Mouse (Mus musculus) urinary bladder, postnatal 4 days (tissue): ENCODE data around the gene Epha2.

Experiments
- DNase-seq, 2 experiments: peaks; one replicate each; pipeline ENCODE4 v3.0.0; 2021 to 2022; ENCODE audit warnings: low spot score in 2 of 2

Epha2 gene

DNA sequence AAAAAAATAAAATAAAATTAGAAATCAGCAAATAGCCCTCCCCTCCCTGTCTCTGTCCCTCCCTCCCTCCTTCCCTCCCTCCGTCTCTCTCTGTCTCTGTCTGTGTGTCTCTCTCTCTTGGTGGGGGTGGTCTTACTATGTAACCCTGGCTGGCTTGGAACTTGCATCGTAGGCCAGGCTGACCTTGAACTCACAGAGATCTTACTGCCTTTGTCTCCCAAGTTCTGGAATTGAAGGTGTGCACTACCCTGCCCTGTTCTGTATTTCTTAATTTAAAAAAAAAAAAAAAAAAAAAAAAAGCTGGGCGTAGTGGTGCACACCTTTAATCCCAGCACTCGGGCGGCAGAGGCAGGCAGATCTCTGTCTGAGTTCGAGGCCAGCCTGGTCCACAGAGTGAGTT, 21.3 kb upstream of the Epha2 start:
- DNase-seq: no peak

DNA sequence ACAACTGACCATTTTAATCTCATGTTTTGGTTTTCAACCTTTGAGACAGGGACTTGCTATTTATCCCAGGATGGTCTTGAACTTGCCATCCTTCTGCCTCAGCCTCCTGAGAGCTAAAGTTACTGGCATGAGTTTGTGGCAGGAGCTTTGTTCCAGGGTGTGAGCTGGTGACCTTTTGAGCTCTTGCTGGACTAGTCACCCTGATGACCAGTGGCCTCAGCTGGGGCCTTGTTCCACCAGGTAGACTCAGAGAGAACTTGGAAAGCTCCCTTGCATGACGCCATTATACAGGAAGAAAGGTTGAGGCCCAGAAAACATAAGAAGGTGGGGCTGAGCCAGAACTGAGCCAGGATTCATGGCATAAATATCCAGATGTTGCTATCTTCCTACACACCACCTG, 20.6 kb upstream of the Epha2 start:
- no peak for DNase-seq

DNA sequence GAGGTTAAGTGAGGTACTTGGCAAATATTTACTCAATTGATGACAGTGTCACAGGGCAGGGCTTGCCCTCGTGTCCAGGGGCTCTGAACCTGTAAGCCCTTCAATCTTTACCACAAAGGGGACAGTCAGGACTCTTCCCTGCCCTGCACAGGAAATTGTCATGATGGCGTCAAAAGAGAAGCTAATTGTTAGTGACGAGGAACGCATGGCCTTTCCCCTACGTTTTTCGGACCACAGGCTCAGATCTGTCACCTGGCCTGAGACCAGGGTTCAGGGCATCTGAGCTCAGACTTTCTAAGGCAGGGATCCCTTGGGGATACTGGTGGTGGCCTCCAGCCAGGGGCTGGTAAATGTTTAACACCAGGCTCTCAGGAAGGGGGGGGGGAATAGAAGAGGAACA, 19.9 kb upstream of the Epha2 start:
- DNase-seq: no peak

DNA sequence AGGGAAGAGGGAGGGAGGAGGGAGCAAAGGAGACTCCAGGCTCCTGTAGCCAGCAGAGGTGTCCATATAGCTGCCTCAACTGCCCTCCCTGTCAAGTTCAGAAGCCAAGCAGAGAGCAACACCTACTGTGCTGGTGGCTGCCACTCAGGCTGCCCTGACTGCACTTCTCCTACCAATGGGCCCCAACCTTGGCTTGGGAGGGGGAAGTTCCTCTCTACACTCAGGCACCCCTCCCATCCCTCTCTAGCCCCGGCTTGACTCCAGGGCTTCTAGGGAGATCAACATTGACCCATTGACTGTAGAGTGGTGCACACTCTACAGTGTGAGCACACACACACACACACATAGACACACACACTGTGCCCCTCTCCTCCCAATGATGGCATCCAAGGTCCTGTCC, 19.5 kb upstream of the Epha2 start:
- no peak for DNase-seq

DNA sequence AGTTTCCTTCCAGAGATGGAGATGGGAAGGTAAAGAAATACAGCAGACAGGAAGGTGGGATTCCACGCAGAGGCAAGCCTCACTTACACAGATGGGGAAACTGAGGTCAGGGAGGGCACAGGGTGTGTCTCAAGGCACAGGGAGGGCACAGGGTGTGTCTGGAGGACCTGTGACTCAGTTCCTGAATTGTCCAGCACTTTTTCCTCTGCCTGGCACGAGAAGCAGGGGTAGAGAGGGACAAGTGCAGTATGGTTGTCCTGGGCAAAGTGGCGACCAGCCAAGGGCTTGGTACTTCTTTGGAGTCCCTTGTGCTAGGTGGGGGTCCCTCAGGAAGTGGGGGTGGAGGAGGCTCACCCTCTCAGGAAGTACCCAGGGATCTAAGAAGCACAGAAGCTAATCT, 19.0 kb upstream of the Epha2 start:
- no peak for DNase-seq

DNA sequence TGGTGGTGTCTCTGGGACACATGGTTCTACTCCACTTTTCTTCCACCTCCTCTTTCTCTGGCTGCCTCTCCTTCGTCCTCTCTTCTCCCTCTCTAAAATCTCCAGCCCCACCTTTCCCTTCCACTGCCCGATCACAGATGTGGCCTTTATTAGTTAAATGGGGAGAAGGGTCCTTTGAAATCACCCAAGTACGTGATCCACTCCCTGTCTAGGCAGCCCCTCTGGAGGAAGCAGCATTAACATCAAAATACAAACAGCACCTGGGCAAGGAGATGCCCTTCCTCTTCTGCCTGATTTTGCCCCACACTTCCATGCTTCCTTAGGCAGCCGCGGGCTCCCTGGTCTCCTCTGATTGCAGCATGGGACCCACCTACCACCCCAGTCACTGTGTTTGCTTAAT, 18.4 kb upstream of the Epha2 start:
- no peak for DNase-seq

DNA sequence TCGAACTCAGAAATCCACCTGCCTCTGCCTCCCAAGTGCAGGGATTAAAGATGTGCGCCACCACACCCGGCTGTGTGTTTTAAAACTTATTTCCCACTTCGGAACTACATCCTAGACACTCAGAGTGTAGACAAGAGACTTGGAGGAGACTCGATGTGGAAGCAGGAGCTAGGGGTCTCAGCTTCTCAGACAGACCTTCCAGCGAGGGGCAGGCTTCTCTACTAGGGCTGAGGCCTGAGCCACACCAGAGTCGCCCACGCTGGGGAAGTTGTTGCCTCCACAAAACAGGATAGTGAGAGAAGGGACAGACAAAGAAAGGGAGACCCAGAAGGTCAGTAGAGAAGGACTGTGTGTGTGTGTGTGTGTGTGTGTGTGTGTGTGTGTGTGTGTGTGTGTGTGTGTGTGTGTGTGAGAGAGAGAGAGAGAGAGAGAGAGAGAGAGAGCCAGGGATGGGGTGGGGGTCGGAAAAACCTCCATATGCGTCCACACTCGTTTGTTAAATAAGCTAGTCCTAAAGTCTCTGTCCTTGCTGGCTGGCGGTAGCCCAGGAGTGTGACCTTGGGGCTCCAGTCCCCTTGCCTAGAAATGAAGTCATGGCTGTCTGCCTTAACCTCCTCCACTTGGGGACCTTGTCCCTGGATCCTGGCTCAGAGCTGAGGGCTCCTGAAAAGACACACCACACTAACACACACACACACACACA, 17.7 kb upstream of the Epha2 start:
- no peak for DNase-seq

DNA sequence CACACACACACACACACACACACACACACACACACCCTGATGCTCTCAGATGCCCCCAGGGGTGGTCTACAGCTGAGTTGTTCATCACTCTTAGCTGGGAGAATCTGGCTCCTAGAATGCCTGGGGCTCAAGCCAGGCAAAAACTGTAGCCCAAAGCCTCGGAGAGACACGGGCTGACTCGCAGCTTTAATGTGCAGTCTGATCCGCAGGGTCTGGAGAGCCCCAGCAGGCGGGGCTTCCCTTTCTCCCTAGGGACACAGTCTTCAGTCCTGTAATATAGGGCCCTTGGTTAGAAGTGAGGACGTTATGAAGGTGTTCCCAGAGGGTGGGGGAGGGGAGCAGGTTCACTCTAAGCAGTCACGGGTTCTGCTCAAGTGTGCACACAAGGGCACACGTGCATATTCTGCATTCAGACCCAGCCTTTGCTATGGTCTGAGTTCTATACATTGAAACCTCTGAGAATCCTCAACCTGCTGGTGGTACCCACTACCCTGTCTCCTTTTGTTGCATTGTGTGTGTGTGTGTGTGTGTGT, 17.1 kb upstream of the Epha2 start:
- DNase-seq: no peak

DNA sequence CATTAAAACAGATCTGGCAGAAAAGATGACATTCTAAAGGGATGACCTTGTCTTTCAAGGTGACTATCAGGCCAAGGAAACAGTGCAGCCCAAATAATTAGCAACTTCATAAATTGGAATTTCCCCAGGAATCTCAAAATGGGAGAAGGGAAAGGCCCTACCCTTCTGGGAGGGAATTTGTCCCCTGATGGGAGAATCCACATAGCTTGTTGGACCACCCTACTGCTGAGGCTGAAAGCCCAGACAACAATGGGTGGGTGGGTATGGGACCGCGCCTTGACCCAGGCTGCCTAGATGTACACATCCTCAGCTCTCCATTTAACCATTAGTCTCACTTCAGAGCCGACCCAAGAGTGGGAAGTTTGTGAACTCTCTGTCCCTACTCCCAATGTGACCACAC, 16.6 kb upstream of the Epha2 start:
- DNase-seq: no peak

DNA sequence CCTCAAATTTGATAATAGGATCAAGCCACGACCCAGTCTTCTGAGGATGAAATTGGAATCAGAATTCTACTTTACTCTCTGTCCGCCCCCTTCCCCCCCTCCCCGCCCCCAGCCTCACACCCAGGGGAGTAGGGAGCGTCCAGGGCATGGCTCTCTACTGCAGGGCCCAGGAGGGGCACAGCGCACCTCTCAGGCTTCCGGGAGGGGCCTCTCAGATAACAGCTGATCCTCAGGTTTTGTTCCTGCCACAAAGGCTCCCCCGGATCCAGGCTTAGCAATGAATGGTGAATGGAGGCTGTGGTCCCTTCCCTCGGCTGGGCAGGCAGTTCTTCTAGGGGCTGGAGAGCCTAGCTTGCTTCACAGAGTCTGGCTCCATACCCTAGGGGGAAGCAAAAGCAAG, 15.9 kb upstream of the Epha2 start:
- no peak for DNase-seq

DNA sequence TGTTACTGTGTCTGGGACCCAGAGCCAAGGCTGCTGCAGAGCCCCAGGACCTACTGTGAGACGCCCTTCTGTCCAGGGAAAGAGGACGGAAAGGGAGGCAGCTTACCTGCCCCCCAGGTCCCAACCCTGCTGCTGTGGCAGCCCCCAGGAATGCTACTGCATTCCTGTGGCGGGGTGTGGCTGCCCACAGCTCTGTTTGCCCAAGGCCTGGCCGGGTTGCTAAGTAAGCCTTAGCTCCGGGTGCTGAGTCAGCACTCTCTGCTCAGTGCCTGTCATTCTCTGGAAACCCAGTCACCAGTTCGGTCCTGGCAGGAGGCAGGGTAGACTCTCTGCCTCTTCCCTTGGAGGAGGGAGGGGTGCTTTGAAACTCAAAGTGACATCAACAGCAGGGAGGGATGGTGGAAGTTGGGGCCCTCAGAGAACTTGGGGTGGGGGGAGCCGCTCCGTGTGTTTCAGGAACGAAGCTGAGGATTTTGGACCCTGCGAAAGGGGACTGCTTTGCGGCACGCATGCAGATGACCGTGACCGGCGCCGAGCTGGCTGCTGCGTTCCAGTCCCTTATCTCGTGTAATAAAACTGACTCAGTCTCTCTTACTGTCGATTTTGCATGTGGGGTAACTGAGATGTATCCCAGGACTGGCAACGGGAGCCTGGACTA, 14.1 kb upstream of the Epha2 start:
- no peak for DNase-seq

DNA sequence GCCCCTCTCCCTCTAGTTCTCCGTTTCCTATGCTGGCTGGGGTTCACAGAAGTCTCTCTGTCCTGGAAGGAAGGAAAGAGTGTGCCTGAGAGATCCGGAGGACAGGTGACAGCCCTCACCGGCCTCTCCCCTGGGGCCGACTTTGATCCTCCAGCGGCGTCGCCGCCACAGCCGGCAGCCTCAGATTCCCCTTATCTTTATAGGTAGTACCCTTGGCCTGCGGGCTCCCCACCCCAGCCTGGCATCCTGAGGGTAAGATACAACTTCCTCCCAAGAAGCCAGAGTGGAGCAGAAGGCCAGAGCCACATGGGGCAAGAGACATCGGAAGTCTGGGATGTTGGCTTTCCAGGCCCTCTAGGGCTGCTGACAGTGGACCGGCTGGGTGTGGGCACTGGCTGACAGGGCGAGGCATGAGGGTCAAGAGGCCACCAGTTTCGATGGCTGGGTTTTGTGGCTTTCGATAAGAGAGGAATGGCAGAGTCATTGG, 13.5 kb upstream of the Epha2 start:
- DNase-seq: no peak

DNA sequence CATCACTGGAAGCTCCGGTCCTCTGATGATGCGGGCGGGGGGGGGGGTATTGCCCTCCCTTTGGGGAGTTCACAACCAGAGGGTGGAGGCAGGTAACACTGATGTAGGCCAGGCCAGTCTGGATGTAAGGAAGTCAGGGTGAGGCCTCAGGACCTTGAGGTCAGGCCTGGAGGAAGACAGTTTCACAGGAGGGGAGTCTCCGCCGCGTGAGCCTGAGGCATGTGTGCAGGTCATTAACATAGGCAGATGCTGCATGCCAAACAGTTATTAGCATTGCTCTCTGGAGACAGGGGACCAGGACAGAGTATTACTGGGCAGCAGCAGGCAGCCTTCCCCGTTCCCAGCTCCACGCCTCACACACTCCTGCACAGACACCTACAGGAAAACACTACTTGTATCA, 12.9 kb upstream of the Epha2 start:
- no peak for DNase-seq

DNA sequence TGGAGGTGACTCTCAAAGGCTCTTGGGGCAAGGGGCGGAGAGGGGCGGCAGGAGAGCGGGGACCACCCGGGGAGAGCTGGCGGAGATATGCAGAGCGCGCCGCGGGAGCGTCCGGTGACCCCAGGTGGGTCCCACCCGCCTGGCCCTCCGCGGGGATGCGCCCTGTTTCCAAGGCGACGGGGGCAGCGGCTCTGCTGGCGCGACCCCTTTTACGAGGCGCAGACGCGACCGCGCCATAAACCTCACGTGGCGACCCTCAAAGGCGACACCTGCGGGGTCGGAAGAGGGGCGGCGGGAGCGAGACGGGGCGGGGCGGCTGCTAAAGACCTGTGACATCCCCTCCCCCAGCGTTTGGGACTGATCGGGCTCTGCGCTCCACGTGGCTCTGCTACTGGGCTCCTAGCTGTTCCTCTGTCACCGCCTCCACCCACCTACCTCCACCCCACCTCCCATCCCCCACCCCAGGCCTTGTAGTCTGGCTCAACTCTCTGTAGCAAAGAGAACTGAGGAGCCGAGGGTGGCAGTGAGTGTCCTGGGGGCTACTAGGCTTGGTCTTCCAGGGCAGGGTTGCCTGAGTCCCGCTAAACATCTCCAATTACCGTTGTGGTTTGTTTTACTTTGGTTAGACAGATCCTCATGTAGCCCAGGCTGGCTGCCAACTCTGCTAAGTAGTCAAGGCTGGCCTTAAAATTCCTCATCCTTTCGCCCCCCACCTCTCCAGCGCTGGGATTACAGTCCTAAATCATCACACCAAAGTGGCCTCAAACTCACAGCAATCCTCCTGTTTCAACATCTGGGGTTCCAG, 9.3 kb upstream of the Epha2 start:
- DNase-seq: no peak

DNA sequence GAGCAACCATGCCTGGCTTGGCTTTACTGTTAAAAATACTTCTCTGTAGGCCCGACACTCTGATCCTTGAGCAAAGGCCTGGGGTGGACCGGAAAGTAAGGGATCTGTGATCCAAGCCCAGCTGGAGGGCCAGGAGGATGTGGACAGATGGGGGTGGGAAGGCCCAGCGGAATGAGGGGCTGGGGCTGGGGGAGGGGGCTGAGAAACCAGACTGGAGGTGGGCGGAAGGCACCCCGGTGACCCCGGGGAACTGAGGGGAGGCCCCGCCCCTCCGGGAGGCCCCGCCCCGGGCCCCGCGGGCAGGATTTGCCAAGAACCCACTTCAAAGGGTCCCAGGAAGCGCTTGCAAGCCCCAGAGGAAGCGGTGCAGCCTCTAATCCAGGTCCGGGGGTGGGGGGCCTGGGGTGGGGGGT, 5.3 kb upstream of the Epha2 start:
- peak in 1 of 2 experiments; percentile 59 for DNase-seq

DNA sequence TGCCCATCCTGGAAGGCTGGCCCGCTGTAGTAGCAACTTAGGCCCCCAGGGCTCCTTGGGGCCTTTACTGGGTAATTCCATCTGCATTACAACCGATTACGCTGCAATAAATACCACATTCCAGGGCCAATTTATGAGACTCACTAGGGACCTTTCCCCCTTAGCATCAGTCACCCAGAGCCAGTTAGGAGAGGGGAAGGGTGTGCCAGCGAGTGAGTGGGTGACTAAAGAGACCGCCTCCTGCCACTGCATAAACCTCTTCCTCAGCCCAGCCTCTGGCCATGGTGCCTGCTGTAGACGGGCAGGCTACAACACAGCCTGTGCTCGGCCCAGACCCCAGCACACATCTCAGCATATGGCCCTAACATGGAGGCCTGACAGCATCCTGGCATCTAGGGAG, 3.1 kb upstream of the Epha2 start:
- DNase-seq: no peak

DNA sequence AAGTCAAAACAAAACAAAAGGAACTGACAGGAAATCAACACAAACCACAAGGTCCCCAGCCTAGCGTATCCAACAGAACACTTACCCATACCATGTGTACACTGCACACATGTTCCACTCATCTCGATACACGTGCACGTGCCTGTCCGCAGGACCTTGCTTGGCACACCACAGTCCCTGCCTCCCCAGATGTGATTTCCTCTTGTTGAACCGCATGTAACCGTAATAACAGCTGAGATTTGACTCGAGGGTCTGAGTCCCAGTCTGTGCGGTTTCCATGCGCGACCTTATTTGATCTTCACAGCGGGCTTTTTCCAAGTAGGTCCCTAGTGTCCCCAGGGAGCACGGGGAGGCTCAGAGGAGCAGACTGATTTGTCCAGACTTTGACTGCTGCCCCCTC, 1.7 kb upstream of the Epha2 start:
- no peak for DNase-seq

DNA sequence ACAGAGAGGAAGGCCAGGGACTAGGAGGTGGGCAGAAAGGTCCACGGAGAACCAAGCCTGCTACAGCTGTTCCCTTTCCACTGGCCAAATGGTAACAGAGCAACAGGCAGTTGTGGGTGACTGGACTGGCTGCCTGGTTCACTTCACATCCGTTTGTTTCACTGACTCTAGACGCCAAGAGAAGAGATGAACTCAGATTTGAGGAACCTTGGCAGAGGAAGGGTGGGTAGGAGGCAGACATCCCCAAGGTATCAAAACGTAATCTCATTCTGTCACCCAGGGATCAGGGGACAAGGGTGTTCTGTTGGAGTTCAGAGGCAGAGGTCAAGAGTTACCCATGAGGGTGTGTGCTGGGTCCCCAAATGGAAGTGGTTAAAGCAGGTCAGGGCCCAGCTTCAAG, 844 bp upstream of the Epha2 start:
- DNase-seq: no peak

DNA sequence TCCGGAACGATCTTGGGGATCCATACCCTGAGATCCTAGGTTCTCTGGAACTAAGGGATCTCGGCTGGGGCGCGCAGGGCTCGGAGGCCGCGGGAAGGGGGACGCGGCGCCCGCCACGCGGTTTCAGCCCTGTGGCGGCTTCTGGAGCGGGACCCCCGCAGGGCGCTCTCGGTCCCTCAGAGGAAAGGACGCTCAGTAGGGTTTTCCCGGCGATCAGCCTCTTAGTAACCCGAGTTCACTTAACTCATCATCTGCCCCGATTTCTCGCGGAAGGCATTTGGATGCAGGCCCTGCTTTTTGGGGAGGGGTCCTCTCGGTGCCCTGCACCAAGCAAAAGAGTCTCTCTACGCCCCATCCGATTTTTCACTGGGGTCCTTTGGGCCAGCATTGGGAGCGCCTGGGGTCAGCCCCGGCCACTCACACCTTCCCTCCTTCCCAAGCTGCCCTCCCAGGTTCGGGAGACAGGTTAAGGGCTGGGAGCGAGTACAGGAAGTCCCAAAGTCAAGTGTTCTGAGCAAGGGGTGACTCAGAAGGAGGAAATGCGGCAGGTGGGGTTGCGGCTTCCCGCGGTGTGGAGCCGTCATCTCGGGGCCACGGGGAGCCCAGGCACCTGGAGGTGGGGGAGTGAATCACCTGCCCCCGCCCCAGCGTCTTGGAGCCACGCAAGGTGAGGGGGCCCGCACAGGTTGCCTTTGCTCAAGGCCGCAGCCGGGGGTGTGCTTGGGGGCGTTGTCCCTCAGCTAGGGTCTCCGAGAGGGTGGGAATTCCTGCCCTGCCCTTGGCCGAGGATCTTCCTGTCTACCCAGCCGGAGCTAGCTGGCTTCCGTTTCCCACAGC, 769 bp downstream of the Epha2 start:
- no peak for DNase-seq

DNA sequence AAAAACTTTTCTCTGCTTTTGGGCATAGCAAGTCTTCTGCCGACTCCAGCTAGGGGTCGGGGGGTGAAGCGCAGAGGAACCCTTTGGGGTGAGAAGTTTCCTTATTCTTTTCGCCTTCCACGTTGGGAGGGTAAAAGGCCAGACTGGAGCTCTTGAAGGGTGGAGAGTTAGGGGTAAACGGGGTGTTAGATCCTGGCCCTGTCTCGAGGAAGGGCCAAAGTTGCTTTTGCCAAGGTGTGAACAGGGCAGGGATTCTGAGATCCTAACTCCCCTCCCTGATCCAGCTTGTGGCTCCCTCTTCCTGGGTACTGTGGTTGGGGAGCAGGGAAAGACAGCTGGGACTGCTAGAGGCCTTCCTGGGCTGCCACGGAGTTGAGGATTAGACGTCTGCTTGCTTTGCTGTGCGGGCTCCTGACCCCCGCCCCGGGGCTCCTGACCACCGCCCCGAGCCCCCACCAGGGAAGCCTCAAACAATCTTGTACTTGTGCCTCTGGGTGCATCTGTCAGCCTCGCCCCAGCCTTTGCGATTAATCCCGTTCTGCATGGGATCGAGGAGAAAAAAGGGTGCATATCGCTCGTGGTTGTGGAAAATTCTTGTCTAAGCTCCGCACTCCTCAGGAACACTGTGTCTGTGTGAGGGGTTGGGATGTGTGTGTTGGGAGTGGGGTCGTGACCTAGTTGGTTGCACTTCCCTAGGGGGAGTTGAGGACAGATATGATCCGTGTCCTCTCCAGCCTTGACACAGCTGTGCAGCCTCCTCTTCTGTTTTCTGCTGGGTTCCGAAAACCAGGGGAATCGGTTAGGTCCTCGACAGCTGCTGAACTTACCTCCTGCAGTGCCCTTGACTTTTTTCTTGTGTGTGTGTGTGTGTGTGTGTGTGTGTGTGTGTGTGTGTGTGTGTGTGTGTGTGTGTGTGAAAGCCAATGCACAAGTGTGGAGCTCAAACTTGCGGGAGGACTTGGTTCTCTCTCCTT, 1.7 kb downstream of the Epha2 start:
- no peak for DNase-seq
